Mouse (Mus musculus) 416B (cell line): ENCODE data around the gene Olfr895.

Source experiments
- DNase-seq: peaks from one replicate; pipeline ENCODE4 v3.0.0; 2011; ENCODE audit warnings: low read depth

The Olfr895 gene

DNA sequence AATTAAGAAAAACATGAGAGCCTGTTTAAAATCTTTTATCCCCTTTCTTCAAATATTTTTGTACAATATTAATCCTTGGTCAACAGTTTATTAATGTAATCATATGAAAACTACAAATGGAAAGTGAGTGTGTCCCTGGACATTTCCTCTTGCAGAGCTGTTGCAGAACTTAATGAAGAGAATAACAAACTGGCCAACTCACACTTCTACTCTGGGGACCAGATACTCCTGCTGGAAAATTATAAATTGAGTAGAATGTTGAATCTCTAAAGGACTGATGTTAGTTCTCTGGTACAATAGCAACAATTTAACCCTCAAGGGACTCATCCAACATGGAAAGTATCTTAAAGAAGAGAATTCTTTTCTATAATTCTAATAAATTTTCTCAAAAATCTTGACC, at the start of gene Olfr895:
TSS of gene Olfr895 (plus strand) at position 301 of the 400 bp plus-strand sequence.
- no peak for DNase-seq

DNA sequence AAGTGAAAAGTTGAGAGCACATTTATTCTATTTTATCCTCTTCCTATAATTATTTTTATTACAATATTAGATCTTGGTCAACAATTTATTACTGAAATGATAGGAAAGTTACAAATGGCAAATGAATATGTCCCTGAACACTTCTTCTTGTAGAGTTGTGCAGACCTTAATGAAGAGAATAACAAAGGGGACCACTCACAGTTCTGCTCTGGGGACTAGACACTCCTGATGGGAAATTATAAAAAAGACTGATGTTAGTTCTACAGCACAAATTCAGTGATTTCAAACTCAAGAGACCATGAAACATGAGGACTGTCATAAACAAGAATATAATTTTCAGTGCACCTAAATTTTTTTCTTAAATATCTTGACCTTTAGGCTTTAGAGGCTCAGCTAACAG, 15.2 kb upstream of the Olfr895 start, which contains the start of gene Olfr143:
TSS of gene Olfr143 (plus strand) at position 301 of the 400 bp plus-strand sequence.
- no peak for DNase-seq

GRCm38 (mm10) chr9:38290807-38291206, 23.2 kb downstream of the Olfr895 start, which contains the start of gene Olfr896-ps1:
TSS of gene Olfr896-ps1 (plus strand) at chr9:38291107.
- no peak for DNase-seq
